Mouse (Mus musculus): ENCODE measurements around the gene Gm20696.

Gm20696 gene

DNA sequence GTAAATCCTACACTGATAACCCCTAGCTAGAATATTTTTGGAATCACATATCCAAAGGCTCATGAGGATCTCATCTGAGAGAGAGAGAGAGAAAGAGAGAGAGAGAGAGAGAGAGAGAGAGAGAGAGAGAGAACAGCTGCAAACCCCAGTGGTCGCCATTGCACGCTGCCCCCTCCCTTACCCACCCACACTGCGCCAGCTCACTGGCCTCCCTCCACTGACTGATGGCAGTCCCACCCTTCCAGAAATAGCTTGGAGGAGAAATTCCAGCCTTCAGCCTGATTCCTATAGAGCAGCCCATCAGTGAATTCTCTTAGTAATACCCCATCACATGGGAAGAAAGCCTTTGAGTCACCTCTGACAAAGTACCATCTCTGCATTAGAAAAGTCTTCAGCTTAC is 415.4 kb downstream of the Gm20696 start:
- no peak for DNase-seq

DNA sequence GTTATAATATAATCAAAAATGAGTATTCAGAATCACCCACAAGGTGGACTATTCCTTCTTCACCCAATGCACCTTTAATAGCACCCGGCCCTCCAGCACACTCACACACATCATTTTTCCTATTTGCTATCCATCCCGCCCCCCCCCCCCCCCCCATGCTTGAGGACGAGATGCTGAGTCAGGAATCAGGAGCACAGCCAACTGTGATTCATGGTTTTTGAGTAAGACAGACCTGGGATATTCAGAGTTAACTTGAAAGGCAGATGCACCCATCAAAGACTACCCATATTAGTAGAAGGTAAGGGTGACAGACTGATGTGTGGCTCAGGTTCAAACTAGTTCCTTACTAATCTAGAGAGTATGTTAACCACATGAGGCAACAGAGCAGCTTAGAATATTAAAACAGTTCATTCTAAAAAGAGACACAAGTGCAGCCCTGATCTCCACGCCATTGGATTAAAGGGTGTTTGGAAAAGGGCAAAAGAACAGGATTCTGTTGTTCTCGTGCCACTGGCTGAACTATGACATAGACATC is 417.0 kb downstream of the Gm20696 start:
- DNase-seq, result no peak

DNA sequence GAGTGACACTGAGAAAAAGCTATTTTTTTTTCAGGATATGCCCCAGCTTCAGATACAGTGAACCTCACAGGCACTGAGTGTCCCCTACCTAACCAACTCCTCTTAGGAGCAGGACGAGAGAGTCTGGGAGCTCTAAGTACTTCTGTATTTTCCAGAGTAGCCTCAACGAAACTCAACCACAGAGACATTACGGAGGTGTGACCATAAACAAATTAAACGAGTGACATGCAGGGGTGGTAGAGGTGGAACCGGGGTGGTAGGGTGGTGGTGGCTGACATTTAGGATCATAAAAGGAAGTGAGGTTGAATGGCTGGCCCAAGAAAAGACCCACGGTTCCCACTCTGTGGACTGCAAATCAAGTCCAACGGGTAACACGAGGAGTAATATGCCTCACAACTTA is 418.2 kb downstream of the Gm20696 start:
- DNase-seq, result no peak

DNA sequence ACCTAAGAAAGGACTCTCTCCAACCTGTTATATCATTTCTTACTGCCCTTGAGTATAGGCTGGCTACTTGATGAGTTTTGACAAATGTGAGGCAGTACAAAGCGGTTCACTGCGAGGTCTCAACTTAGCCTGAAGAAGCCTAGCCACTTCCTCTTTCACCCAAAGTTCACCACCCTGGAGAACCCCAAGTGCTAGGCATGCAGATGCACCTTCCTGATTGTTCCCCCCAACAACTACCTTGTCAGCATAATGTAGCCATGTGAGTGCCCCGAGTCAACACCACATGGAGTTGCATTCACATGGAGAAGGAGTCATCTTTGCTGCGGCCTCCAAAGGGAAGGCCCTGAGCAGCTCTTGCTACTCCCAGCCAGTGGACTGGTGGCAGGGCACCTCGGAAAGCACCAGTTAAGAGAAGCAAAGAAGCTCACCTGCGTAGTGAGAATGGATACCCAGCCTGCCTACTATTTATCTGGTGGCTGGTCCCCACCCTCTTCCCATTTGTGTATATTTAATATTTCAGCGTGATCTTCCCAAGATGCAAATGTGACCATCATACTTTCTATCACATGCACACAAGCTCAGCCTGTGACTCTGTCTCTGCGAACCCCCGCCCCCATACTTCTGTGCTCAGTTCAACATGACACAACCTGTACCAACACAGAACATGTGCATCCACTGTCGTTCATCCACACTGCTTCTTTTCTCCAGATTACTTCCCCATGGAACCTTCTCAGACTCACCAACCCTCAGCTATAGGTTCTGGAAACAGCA is 424.8 kb downstream of the Gm20696 start:
- DNase-seq, result no peak

DNA sequence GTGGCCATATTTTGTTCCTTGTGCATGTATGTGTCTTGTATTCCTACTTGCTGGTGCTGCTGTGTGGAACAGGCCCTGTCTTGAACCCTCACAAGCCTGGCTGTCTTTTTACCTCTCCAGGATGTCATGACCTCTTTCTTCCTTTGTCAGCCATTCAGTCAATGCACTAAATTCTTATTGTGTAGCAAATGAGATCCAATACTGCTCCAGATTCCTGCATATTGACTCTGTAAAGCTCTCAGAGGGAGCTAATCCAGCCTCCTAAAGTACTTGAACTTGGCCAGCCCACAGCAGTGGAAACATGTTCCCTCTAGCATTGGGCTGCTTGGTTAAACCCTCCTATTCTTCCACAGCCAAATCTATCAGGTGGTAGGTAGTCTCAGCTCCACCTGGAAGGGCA is 425.8 kb downstream of the Gm20696 start:
- no peak for DNase-seq

DNA sequence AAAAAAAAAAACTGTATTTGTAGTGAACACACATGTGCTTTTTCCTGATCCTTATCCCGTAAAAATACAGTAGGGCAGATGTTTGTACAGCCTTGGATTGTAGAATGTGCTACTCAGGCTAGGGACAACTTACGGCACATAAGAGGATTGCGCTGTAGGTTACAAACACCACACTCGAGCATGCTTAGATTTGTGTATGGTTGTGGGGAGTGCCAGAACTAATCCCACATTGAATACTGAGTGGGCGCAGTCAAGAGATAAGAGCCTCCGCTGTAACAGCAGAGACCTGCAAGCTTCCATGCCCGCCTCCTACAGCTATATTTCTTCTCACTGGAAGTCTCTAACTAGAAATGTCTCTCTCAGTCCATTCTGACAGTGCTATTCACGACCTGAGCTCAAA is 431.0 kb downstream of the Gm20696 start:
- no peak for DNase-seq

DNA sequence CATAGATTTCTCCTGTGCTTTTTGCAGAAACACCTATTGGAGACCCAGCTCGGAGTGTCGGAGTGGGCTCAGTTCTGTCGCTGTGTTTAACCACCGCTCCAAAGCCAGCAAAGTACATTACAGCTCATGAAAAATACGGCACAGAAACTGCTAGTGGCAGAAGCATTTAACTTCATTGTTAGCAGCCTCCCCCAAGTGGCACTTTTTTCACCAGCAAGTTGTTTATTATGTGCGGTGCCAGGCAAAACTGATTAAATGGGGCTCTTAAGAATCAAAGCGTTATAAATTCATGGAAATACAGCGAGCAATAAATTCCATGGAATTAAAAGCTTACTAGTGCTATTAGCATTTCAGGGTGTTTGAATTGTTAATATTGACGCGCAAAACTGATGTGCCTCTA is 433.2 kb downstream of the Gm20696 start:
- DNase-seq, result no peak

DNA sequence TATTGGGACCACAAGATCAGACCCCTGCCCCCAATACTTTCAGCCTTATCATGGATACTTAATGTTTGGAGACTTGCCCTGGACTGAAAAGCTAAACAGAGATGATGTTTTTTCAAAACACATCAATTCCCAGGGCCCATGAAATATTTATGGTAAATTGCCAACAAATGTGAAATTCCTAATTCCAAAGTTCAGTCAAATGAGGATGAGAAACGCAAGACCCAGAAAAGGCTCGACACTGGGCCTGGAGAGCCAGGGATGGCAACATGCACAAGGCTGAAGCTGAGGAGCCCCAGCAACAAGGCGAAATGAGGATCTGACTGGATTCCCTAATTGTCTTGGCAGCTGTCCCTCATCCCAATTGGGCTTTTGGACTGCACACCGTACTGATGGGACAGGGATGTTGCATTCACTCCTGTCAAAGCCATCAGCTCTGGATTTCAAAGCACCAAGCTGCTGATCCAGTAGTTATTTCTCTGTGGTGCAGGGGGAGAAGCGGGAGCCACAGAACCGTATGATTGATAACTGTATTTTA is 438.2 kb downstream of the Gm20696 start:
- DNase-seq, result peak; percentile 29 to 30

DNA sequence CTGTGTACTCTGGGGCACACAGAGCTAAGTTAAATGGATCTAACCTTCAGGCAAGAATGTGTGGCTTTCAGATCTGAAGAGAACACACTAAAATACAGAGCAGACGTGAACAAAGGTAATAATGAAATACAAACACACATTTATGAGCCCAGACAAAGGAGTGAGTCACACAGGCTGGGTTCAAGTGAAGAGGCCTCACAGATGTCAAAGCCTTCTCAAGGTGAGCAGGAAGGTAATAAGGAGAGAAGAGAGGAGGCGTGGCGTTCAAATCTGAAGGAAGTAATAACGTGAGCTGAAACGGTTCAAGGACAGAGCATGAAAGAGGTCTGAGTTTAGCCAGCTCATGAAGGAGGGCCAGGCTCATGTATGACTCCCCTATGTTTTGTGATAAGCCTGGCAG is 445.4 kb downstream of the Gm20696 start:
- no peak for DNase-seq

DNA sequence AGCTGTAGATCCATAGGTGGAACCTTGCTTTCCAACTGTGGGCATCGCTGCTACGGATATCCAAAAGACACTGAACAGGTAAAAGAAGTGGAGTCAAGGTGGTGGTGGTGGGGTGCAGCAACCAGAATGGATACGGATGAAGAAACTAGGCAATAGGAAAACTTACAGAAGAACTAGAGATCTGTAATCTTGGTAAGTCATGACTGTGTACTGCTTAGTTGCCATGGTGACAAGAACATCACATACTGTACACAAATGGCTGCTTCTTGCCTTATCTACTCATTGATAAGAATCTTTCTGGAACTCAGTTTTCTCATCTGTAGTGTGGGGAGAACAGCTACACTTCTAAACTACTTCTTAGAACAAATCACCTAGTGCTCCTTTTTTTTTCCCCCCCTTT is 446.1 kb downstream of the Gm20696 start:
- DNase-seq, result no peak

GRCm38 (mm10) chr6:99217846-99218245 is 448.8 kb downstream of the Gm20696 start:
- DNase-seq, result no peak

DNA sequence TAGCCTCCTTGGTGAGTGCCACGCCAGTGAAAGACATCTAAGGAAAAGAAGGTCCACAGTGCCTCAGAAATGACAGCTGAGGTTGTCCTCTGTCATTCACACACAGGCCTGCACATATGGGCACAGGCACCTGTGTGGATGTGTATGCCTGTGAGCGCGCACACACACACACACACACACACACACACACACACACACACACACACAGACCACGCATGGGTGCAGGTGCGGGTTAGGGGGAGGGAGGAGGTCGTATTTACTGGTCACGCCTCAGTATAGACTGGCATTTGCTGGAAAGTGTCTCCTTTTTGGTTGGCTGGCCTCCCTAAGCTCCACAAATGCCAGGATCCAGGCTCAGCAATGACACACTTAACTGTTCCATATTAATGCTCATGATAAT is 449.4 kb downstream of the Gm20696 start:
- no peak for DNase-seq

GRCm38 (mm10) chr6:99212461-99212860 is 454.1 kb downstream of the Gm20696 start:
- DNase-seq, result no peak

DNA sequence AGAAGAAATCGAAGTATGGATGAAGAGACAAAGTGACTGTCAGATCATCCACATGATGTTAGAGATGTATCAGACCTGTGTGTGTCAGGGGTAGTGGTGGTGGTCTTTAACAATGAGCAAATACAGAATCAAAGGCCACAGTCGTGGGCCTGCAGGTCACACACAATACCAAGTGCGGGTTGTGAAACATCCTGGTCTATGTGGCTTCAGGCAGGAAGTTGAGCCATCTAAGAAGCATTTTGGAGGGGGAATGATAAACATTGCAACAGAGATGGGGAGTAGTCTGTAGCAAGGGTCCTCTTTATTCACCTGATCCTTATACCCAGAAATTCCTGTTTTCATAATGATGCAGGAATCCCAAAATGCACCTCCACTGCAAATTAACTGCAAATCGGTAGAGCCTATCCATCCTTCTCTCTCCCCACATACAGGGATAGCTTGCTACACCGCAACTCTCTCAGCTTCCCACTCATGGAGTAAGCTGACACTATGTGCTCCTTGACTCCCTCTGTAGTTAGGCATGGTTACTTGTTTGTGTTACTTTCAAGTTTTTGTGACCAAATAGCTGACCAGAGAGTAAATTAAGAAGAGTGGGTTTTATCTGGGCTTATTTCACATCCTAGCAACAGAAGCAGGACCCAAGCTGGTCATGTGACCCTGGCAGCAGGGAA is 454.8 kb downstream of the Gm20696 start:
- DNase-seq, result no peak

DNA sequence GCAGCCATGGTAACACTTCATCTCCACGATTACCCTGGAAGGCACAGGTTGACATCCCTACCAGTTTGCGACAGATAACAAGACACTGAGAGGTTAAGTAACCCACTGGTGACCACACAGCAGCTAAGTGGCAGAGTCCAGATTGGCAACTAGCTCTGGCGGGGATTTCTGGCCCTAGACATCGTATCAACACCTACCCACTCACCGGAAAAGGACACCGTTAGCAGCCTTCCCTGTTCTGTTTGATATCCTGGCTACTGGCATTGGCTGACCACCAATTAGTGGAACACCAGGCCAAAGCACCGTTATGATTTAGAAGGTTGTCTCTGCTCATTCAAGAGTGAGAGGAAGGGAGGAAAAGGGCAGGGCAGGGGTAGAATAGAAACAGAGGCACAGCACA is 456.4 kb downstream of the Gm20696 start:
- peak; percentile 50 for DNase-seq
